Mouse (Mus musculus) liver, embryonic 11.5 days (tissue): ENCODE data around the gene Zfp704. TPM values are rescaled to one million over a fixed set of nuclear protein-coding genes. Genes with fewer than 3 reads are reported as not detected.

Experiments
- ATAC-seq: fragments of 200-750 bp; cut with Nextera tagmentation; replicated peaks from 2 replicates; pipeline ENCODE4 v1.8.0; 2017; ENCODE audit warnings: moderate number of reproducible peaks, mild to moderate bottlenecking, moderate TSS enrichment, moderate library complexity; ENCODE audit not compliant: low FRiP score
- DNase-seq: peaks from one replicate; pipeline ENCODE4 v3.0.0-alpha.2; 2017; ENCODE audit warnings: low spot score
- H3K27ac ChIP-seq: fragments of 300-500 bp; sonication (generic); 2 replicates; pipeline ENCODE4 v1.5.1; 2014; ENCODE audit warnings: mild to moderate bottlenecking, low read depth, low read length, control low read depth
- H3K27me3 ChIP-seq: fragments of 300-500 bp; sonication (generic); replicated peaks from 2 replicates; pipeline ENCODE4 v1.6.1; 2014; ENCODE audit warnings: low read length, mixed read lengths; ENCODE audit not compliant: control insufficient read depth, insufficient read depth
- H3K36me3 ChIP-seq: fragments of 300-500 bp; sonication (generic); 2 replicates; pipeline ENCODE4 v1.6.1; 2014; ENCODE audit warnings: mild to moderate bottlenecking, low read length, moderate library complexity, mixed read lengths; ENCODE audit not compliant: control insufficient read depth, insufficient read depth
- H3K4me1 ChIP-seq: fragments of 300-500 bp; sonication (generic); replicated peaks from 2 replicates; pipeline ENCODE4 v1.6.1; 2014; ENCODE audit warnings: low read length, mixed read lengths; ENCODE audit not compliant: control insufficient read depth, insufficient read depth
- H3K4me2 ChIP-seq: fragments of 300-500 bp; sonication (generic); 2 replicates; pipeline ENCODE4 v1.6.1; 2014; ENCODE audit warnings: mild to moderate bottlenecking, control low read depth, moderate library complexity
- H3K4me3 ChIP-seq: fragments of 300-500 bp; sonication (generic); 2 replicates; pipeline ENCODE4 v1.5.1; 2014; ENCODE audit warnings: low read depth, low read length, control low read depth
- H3K9ac ChIP-seq: fragments of 300-500 bp; sonication (generic); 2 replicates; pipeline ENCODE4 v1.6.1; 2014; ENCODE audit warnings: low read depth, low read length, control low read depth
- H3K9me3 ChIP-seq: fragments of 300-500 bp; sonication (generic); 2 replicates; pipeline ENCODE4 v1.6.1; 2016; ENCODE audit warnings: low read length, inconsistent platforms, mixed read lengths; ENCODE audit not compliant: control insufficient read depth
- WGBS: fragments of 180-500 bp; shearing (Covaris S2); extraction: QIAGEN DNeasy Blood & Tissue Kit; methylation state at CpG from one replicate; pipeline ENCODE4 v1.1.7; 2014; 5-methylcytosine and 5-hydroxymethylcytosine counted together
- polyA plus RNA-seq: library from polyadenylated mRNA; unstranded; fragments of >200 nt; fragmentation: Nextera tagmentation; extraction: Ambion mirVana; gene quantifications from 2 replicates; pipeline ENCODE4 v1.2.1, GENCODE M21; 2014

Gene Zfp704
- polyA plus RNA-seq, 1 experiment from 2014 or later, result 4.7 TPM

- Histone ChIP-seq H3K4me1 (peaks cover 21% of the 10 kb centered on the region), H3K36me3 (no peaks in the 10 kb centered on the region), H3K9ac (no peak overlapping the region), H3K27ac (no peak overlapping the region), H3K4me3 (no peak overlapping the region), H3K4me2 (no peak overlapping the region), H3K27me3 (no peaks in the 10 kb centered on the region), H3K9me3 (no peaks in the 10 kb centered on the region)
- WGBS, result 72% methylated on average over 18 of the region's 18 CpGs
- no peak for DNase-seq
- ATAC-seq, result no peak
Observed at GRCm38 (mm10) chr3:9523081-9523932, 86.6 kb downstream of the Zfp704 start.

GRCm38 (mm10) chr3:9522009-9522408, 87.9 kb downstream of the Zfp704 start:
- Histone ChIP-seq H3K9me3 (no peaks in the 10 kb centered on the region), H3K4me1 (peaks cover 21% of the 10 kb centered on the region), H3K9ac (no peak overlapping the region), H3K27ac (no peak overlapping the region), H3K27me3 (no peaks in the 10 kb centered on the region), H3K4me3 (no peak overlapping the region), H3K4me2 (no peak overlapping the region), H3K36me3 (no peaks in the 10 kb centered on the region)
- DNase-seq, result no peak
- 63% methylated on average over 6 of the region's 6 CpGs for WGBS
- ATAC-seq, result peak; percentile 39

- H3K4me3 ChIP-seq, result no peak overlapping the region
- no peak for DNase-seq
- H3K27me3 ChIP-seq, result no peaks in the 10 kb centered on the region
- H3K9ac ChIP-seq, result no peak overlapping the region
- WGBS, result 50% methylated on average over 7 of the region's 7 CpGs
- no peaks in the 10 kb centered on the region for H3K9me3 ChIP-seq
- H3K27ac ChIP-seq, result peak overlapping the region; percentile 60
- ATAC-seq, result no peak
- H3K36me3 ChIP-seq, result no peaks in the 10 kb centered on the region
- H3K4me2 ChIP-seq, result peak overlapping the region; percentile 31
- H3K4me1 ChIP-seq, result peaks cover 21% of the 10 kb centered on the region
Observed at GRCm38 (mm10) chr3:9520728-9521054, 89.2 kb downstream of the Zfp704 start.

GRCm38 (mm10) chr3:9520051-9520727, 89.7 kb downstream of the Zfp704 start:
- Histone ChIP-seq H3K27me3 (no peaks in the 10 kb centered on the region), H3K4me2 (peak overlapping the region; percentile 31), H3K9ac (no peak overlapping the region), H3K27ac (peak overlapping the region; percentile 60), H3K9me3 (no peaks in the 10 kb centered on the region), H3K4me1 (peaks cover 21% of the 10 kb centered on the region), H3K36me3 (no peaks in the 10 kb centered on the region), H3K4me3 (no peak overlapping the region)
- DNase-seq, result no peak
- WGBS, result 37% methylated on average over 17 of the region's 17 CpGs
- peak; percentile 65 for ATAC-seq

GRCm38 (mm10) chr3:9519491-9519890, 90.4 kb downstream of the Zfp704 start:
- Histone ChIP-seq H3K9me3 (no peaks in the 10 kb centered on the region), H3K9ac (no peak overlapping the region), H3K27me3 (no peaks in the 10 kb centered on the region), H3K27ac (no peak overlapping the region), H3K4me3 (no peak overlapping the region), H3K4me1 (peaks cover 21% of the 10 kb centered on the region), H3K36me3 (no peaks in the 10 kb centered on the region), H3K4me2 (no peak overlapping the region)
- DNase-seq, result no peak
- WGBS, result 73% methylated on average over 4 of the region's 4 CpGs
- no peak for ATAC-seq

- WGBS, result 86% methylated on average over 7 of the region's 7 CpGs
- Histone ChIP-seq H3K27me3 (no peaks in the 10 kb centered on the region), H3K4me1 (peaks cover 21% of the 10 kb centered on the region), H3K4me3 (no peak overlapping the region), H3K9ac (no peak overlapping the region), H3K36me3 (no peaks in the 10 kb centered on the region), H3K9me3 (no peaks in the 10 kb centered on the region), H3K4me2 (no peak overlapping the region), H3K27ac (no peak overlapping the region)
- DNase-seq, result no peak
- no peak for ATAC-seq
Observed at GRCm38 (mm10) chr3:9518936-9519335, 90.9 kb downstream of the Zfp704 start.

GRCm38 (mm10) chr3:9516119-9516855, 93.6 kb downstream of the Zfp704 start:
- WGBS, result 76% methylated on average over 7 of the region's 8 CpGs
- no peak for DNase-seq
- peaks cover 13% of the 10 kb centered on the region for H3K4me1 ChIP-seq
- H3K27ac ChIP-seq, result no peak overlapping the region
- H3K9me3 ChIP-seq, result no peaks in the 10 kb centered on the region
- H3K9ac ChIP-seq, result no peak overlapping the region
- H3K36me3 ChIP-seq, result no peaks in the 10 kb centered on the region
- H3K4me2 ChIP-seq, result no peak overlapping the region
- H3K27me3 ChIP-seq, result no peaks in the 10 kb centered on the region
- no peak for ATAC-seq
- H3K4me3 ChIP-seq, result no peak overlapping the region

GRCm38 (mm10) chr3:9515527-9515926, 94.4 kb downstream of the Zfp704 start:
- ATAC-seq (no peak), DNase-seq (no peak)
- 56% methylated on average over 8 of the region's 8 CpGs for WGBS
- Histone ChIP-seq H3K36me3 (no peaks in the 10 kb centered on the region), H3K4me3 (no peak overlapping the region), H3K4me1 (peaks cover 10% of the 10 kb centered on the region), H3K9me3 (no peaks in the 10 kb centered on the region), H3K9ac (no peak overlapping the region), H3K27me3 (no peaks in the 10 kb centered on the region), H3K27ac (no peak overlapping the region), H3K4me2 (no peak overlapping the region)
